Mouse (Mus musculus) testis, postnatal 14 days (tissue): ENCODE data around the gene Iqschfp.

Experiments
- DNase-seq: peaks from one replicate; pipeline ENCODE4 v3.0.0; 2021; ENCODE audit warnings: low spot score

Gene Iqschfp

DNA sequence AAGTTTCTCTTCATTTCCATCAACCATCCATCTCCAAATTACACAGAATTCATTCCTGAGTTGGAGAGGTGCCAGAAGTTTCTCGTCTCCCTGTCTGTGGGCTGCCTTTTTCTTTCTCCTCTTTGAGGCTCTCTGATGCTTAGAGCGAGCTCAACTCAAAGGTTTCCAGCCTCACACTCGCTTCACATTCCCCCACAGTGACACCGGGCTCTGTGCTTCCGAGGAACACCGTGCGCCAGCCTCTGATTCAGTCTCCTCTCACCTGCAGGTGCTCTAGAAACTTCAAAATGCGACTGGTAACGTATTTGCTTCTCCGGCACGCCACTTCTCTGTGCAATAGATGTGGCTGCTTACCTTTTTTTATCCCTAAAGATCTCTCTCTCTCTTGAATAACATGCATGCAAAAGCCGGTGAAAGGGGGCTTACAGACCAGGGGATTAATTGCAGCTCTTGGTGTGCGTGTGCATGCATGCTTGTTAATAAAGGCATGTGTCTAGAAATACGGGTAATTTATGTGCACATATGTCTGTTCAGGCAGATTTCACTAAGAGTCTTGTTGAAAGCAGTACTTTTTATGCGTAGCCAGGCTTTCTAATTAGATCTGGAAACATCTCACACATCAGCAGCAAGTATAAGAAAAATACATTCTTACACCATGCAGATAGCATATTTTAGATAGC, at the start of gene Iqschfp, which contains the start of gene Iqcj:
Gene Iqschfp (plus strand): TSS at position 207 of the 680 bp plus-strand sequence.
Gene Iqcj (plus strand): TSS at position 195 of the 680 bp plus-strand sequence.
- DNase-seq: no peak

DNA sequence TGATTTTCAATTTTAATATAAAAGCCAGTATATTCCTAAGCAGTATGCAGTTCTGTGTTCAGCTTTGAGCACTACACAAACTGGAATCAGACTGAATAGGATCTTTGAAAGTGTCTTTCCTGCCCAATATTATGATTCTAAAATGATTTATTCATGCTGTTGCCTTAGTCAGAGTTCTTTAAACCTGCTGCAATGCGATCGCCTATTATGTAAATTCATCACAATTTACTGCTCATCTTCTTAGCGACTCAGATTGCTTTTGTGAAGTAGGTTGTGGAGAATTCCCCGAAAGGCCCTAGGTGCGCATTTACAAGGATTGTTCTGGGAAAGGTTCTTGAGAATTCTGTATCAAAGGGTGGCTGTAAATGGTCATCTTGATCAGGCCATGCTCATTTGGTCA, 39.6 kb upstream of the Iqschfp start:
- no peak for DNase-seq

DNA sequence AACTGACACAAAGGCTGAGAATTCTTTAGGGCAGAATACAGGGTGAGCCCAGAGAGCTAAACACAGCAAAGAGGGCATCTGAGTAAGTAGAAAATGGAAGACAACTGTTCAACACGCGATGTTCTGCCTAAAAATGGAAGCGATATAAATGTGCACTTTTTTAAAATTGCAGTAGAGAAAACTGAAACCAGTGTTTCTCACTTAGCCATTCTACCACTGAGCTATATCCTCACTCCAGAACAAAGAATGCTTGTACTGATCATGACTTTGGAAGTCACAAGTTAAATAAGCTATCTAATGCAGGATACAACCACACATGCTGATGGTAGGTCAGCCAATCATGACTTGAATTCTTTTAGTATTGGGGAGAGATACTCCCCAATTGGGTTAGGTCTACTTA, 30.5 kb upstream of the Iqschfp start:
- no peak for DNase-seq

DNA sequence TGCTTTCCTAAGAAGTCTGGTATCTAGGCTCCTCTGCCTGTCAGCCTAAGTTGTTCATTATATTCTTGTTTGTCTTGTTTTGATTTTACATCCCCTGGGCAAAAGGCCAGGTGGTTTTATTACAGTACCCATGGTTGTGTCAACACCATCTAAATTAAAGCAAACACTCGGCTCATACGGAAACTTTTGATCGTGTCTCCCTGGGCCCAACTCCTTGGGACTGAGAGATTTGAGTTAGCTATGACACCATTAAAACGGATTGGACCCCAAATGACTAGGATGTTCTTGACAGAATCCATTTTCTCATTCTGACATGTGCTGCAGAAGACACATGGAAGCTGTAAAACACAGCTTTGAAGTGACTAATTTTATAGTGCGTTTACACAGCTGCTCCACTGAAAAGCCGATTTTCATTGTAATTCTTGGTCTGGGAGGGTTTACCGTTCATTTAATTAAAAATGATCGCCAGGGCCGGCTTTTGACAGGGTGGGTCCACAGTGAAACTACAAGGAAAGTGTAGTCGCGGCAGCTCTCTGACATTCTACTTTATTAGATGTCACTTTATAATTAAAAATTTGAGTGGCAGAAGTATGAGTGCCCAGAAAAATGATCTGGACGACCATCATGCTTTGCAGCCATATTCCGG, 24.5 kb upstream of the Iqschfp start:
- no peak for DNase-seq

DNA sequence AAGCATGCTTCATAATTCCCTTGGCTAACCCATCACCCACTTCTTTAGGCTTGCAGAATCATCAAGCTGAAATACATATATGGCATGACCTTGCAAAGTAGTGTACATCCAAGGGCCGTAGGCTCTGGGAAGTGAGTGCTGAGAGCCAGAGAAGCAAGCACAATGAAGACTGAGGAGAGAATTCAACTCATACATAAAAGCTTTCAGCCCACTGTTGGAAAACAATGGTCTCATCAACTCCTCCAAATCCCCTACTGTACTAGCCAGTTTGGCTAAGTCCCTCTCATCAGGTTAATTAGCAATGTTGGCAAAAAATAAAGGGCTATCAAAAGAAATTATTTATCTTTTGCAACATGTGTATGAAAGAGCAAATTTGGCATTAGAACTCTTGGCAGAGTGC, 22.6 kb upstream of the Iqschfp start:
- no peak for DNase-seq

DNA sequence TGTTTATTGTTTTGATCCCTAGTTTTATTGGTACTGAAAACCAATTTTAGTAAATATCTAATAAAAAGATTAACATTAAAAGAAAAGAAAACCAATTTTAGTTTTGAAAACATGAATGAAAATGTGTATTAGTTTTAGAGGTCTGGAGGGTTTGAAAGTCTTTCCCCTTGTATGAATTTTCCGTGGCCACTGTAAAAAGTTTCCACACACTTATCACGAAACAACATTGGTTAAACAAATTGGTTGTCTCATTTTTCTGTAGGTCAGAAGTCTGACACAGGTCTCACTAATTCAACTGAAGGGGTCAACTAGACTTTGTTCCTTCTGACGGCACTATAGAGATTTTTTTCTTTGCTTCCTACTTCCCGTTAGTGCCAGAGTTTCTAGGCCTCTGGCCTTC, 14.8 kb upstream of the Iqschfp start:
- no peak for DNase-seq

DNA sequence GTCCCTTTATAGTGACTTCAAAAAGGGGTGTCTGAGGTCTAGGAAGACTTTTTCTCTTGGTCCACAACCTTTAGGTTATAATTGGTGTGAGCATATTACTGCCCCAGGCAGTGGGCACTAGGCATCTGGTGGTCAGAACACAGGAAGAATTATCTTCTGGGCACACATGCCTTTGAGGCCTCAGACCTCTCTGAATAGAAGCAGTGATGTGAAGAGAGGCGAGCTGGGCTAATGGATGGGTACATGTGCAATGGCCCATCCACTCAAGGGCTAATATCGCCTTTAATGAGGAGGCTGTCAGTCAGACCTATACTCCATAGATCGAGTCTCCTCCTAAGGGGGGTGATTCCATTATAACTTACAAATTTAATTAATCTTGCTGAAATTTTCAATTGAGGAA, 7.7 kb upstream of the Iqschfp start:
- DNase-seq: no peak

DNA sequence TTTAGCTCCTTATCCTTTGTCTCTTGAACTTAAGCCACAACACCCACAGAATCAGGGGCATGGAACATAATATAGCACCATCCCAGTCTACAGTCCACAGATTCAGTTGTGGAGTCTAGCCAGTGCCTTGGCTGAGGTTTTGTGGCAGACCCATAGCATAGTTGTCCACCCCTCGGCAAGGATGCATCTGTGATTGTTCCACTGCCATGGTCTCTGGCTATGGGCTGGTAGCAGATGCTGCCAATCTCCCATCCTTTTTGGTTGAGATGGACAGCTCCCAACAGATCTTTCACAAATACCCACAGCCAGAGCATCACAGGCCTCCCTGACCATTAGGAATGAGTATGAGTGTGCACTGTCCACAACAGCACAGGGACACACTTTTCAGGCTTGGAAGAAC, 5.9 kb upstream of the Iqschfp start:
- no peak for DNase-seq

DNA sequence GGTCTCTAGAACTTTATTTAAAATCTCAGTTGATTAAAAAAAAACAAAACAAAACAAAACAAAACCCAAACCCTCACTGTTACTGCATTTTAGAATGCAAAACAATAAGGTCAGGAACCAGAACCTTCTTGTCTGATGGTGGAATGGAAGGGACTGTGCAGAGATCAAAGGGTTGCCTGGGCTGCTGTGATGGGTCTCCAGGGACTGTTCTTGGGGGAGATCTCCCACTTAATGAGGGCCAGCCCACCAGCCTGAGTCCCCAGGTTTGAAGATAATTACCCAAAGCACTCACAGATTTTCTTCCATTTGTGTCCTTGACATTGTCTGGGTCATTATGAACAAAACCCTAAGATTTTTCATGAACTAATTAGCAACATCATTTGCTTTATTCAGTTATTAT, 4.8 kb upstream of the Iqschfp start:
- no peak for DNase-seq

DNA sequence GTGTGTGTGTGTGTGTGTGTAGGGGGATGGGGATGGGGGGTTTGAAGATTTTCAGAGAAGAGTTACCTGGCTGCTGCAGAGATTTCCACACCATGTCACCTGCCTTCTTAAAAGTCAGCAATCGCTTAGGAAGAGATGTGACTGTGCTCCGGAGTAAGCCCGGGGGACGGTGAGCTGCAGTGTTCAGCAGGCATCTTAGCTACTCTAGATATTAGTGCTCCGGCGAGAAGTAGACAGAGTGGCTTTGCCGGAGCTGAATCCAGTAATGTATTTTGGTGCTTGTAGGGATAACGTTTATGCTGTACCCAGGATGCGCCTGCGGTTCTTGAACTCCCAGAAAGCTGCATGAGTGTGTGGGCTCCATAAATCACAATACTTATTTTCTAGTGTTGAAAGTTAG, 736 bp downstream of the Iqschfp start:
- no peak for DNase-seq

DNA sequence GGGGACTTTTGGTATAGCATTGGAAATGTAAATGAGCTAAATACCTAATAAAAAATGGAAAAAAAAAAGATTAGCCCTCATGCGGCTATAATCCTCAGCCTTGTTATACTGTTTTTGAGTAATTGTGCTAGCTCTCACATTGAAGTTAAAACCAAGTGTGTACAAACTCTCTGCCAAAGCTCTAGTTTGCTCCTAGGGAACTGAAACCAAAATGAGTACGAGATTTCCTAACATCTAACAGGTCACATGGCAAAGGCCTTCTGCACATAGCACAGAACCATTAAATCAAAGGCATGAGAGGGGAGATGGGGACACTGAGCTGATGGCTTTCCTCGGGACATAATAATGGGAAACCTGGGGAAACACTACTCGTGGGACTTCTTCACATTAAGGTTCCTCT, 10.5 kb downstream of the Iqschfp start:
- DNase-seq: no peak

DNA sequence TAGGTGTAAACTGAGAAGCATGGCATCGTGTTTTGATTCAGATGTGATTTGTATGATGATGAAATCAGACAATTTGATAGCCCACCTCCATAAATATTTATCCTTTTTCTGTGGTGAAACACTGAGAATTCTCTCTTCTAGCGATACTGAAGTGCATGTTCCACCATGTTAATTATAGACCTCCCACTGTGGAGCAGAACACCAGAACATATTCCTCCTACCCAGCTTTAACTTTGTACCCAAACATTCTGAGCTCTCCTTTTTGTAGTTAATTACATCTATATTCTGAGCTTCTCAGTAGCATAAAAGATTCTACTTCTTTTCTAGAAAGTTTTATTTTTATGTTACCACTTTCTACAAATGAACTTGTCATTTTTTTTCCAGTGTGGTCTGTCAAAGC, 16.6 kb downstream of the Iqschfp start:
- no peak for DNase-seq

DNA sequence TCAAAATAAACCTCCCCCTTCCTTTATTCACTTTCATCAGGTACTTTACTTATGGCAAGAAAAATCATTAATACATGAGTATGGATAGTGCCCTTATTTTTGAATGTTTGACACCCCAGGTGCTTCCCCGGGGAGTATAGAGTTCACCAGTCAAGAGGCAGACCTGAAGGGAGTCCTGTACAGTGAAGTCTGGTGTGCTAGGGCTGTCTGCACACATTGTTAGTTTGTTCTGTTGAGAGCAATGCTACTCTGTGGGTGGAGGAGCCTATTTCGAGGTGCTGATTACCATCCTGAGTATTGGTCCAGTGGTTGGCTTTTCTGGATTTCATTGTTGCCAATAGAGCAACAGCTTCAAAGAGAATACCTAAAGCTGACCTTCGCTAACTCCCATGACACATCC, 26.1 kb downstream of the Iqschfp start:
- DNase-seq: no peak

DNA sequence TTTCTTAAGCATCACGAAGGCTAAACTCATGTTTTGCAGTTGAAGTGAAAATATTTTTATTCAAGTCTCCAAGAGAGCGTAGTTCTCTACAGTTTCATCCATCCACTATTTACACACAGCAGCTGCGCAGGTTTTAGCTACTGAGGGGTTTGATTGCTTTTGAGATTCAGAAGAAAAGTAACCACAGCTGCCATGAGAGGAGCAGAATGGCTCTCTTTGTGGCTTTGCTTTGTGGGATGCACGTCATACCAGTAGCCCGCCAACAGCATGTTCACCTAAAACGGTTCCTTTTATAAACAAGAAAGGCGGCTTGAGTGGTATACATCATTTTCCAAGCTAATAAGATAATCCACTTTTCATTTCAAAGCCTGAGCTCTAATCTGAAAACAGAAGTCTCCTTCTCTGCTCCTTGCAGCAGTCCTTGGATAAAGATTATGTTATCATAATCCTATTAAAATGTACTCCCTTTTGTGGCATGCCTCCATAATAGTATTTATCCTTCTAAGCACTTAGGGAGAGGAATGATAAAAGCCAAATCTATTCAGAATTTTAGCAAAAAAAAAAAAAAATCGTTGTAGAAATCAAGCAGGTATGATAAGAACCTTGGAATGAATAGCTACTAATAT, 26.7 kb downstream of the Iqschfp start:
- DNase-seq: no peak

DNA sequence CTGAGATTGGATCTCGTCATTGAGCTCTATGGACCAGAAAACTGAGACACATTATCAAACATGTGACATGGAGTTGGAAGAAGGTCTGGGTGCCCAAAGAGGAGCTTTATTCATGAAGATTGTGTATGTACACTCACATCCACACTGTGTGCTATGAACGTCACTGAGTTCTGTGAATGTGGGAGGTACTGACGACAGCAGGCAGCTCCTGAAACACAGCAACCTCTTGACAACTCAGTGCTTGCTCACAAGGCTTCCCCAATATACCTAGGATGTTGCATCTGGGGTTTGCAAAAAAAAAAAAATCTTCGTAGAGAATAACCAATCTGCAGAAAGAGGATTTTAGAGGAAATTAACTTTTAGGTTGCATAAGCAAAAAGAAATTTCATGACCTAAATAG, 31.1 kb downstream of the Iqschfp start:
- no peak for DNase-seq

DNA sequence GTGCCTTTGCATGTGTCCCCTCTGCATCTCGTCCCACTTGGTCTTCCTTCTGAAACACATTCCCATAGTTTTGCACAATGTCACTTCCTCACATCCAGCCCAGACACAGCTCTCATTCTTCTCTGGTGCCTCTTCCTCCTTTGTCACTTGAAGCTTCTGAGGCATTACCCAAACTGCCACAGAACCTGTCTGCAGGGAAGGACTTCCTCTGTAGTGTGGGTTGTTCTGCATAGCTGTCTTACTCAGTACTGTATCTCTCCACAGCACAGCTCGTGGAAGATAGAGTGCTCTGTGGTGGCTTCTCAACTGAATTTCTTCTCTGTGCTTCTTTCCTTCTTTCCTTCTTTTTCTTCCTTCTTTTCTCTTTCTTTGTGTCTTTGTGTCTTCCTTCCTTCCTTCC, 33.4 kb downstream of the Iqschfp start:
- no peak for DNase-seq

DNA sequence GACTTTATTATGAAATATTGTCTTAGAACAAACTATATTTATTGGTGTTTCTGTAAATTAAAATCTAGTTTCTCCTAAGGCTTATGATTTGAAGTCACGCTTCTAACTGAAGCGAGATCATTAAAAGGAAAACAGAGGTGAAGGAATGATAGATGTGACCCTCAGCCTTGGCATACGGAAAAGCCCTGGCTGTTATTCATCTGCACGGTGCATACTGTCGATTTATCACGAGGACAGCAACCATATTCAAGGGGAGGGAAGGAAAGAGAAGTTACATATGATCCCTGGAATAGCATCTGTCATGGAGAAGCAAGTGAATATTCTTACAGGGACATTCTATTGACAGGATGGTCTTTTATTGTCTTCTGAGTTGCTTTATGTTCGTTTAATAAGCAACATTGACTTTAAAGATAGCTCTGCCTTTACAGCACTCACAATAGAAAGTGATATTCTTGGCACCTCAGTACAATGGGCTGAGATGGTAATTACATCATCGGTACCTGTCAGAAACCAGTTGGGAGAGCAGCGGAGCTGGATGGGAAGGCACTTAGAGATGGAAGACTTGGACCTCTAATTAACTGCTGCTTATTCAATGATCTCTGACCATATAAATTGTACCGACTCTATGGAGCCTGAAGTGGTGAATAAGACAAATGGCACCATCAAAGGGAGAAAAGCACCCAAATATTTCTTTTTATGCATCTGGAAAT, 38.5 kb downstream of the Iqschfp start:
- no peak for DNase-seq

DNA sequence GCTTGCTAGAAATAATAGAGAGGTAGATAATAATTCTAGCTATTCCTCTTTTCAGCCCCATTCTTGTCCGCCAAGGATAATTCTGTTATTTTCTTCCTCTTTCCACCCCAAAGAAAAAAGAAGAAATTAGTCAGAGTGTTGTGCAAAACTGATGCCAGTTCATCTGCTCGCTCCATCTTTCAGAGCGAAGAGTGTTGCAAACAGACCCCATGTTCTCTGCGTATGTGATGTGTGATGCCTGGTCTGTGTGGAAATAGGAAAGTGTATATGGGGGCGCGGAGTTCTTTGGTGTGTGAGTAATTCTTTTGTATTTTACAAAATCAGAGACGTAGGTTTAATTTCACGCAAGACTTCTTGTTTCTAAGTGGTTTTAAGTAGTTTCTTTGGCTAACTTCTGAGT, 39.1 kb downstream of the Iqschfp start:
- DNase-seq: no peak

DNA sequence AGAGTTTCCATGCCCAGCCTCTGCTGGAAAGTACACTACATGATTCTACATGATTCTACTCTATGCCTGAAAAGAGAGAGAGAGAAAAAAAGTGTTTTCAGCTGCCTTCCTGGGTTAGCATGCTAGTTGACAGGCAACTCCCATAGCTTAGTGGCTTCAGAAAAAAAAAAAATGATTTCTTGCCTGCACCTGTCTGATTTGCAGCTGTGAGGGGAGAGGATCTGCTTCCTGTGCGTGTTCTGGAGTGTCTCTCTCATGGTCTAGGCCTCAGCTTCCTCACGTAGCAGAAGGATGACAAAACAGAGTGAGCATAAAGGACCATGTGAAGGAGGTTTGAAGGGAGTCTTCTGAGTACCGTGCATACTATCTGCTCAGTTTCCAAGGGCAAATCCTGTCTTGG, 39.9 kb downstream of the Iqschfp start:
- DNase-seq: no peak

DNA sequence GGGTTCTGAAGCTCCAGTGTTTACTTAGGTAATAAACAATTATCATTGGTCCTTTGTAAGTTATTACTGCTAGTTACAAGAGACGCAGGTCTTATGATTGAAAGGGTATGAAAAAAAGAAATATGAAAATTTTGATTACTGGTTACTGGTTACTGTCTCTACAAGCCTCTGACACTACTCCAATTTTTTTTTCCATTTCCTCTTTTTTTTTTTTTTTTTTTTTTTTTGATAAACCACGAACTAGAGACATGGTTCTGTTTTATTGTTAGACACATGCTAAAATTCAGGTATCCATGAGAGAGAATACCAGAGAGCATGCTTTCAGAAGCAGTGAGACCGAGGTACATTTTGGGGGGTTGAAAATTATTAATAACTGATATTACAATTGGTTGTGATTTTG, 43.8 kb downstream of the Iqschfp start:
- DNase-seq: no peak

DNA sequence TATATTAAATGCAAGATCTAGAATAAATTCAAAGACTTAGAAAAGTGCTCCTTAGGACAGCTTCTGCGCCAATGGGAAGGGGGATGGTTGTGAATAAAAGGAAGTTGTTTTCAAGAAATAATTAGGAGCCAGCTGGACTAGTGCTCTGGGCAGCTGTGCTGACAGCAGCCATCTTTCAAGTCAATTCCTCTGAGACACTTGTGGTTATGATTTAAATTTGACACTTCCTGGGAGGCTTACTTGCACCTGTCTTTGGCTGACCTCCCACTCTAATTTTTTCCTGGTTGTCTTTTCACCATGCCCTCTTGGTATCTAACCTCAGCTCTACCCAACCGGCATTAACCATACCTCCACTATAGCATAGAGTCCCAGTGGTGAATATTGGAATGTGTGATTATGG, 55.0 kb downstream of the Iqschfp start:
- DNase-seq: no peak

DNA sequence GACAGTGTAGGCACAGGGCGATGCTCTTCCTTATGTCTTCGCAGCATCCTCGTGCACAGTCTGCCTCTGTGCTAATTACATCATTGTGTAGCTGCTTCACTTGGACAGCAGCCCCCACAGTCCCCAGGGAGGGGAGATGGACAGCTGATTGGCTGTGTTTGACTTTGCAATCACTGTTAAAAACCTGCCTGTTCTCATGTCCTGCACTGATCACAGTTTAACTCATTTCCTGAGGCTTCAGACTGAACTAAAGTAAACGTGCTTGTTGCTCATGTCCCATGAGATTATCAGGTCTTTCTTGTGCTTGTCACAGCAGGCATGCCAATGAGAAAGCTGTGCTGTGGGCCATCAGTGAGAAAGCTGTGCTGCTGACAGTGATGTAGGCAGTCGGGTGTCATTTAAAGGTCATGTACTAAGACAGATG, 60.5 kb downstream of the Iqschfp start:
- DNase-seq: no peak

DNA sequence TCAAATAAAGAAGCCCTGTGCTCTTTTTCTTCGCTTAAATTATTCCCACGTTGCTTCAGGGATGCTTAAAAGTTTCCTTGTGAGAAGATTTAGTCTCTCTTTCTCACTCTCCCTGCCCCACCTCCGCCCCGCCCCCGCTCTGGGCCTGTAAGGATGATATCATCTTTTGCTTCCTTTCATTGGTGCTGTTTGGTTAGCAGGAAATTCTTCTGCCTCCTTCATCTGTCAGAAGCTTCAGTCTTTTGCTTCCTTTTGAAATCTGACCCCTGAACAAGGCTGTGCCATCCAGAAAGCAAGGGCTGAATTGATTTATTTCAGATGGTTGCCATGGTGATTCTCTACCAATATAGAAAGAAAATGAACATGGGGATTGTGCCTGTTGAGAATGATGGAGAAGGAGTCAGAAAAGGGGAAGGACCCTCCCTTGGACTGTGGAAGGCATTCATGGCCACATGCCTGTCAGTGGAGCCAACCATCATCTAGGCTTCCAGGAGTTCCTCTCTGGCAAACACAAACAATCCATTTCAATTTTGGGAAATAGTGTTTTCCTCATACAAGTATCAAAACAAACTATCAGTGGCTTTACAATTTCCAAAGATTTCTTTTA, 62.5 kb downstream of the Iqschfp start:
- no peak for DNase-seq
